Mouse (Mus musculus) gastrocnemius, adult 2 months (tissue): ENCODE data around the gene Rft1. TPM values are rescaled to one million over a fixed set of nuclear protein-coding genes. Genes with fewer than 3 reads are reported as not detected.
A peak's percentile ranks its signal among the peaks of the same experiment; 100 is the strongest.

Source experiments
- DNase-seq: peaks from one replicate; pipeline ENCODE4 v3.0.0; 2022
- H3K27ac ChIP-seq: fragments of 200-600 bp; 2 replicates; pipeline ENCODE4 v1.8.1; 2022; ENCODE audit warnings: mild to moderate bottlenecking
- H3K4me3 ChIP-seq: fragments of 200-600 bp; 2 replicates; pipeline ENCODE4 v1.8.1; 2022; ENCODE audit warnings: mild to moderate bottlenecking, moderate library complexity
- CTCF ChIP-seq: fragments of 200-600 bp; IDR thresholded peaks from 2 replicates; pipeline ENCODE4 v1.8.1; 2022; ENCODE audit warnings: antibody characterized with exemption, mild to moderate bottlenecking, moderate library complexity
- intact Hi-C: fragments of 180-260 bp; cut with DNase I; formaldehyde crosslinking; loops from one replicate; pipeline ENCODE4 v1.15.1; 2025
- total RNA-seq, 2 experiments: library from RNA; stranded (reverse); gene quantifications; 2 replicates each; pipeline ENCODE4 v1.2.3; 2021

Gene Rft1
- total RNA-seq, 2 experiments from 2014 or later: 4.9 to 5.5 TPM

GRCm38 (mm10) chr14:30635219-30635910 lies 18.8 kb upstream of the Rft1 start:
- no peak for TF ChIP-seq CTCF
- intact Hi-C loops: no loop called here
- Histone ChIP-seq H3K27ac (no peak overlapping the region), H3K4me3 (no peak overlapping the region)
- DNase-seq: no peak

- no peak for DNase-seq
- no peak for TF ChIP-seq CTCF
- intact Hi-C loops: no loop called here
- H3K4me3 ChIP-seq: no peak overlapping the region
- H3K27ac ChIP-seq: no peak overlapping the region
Observed at GRCm38 (mm10) chr14:30636499-30636898, 17.7 kb upstream of the Rft1 start.

DNA sequence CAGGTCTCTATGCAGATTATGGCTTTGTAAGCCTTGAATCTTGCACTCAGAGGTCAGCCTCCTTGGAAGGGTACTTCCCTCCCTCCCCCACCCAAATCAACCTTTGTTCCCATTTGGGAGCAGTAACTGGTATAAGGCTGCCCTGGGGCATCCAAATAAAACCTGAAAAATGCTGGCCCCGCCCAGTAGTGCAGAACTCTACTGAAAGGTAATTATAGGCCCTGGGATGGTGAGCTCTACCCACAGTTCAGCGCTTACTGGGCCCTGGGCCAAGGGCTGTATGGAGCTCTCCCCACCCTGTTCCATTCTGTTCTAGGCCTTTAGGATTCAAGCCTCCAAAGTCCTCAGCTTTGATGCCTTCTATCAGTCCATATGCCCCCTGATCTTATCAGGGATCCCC lies 17.1 kb upstream of the Rft1 start:
- intact Hi-C loops: no loop called here
- H3K27ac ChIP-seq: no peak overlapping the region
- H3K4me3 ChIP-seq: no peak overlapping the region
- DNase-seq: no peak
- no peak for TF ChIP-seq CTCF

DNA sequence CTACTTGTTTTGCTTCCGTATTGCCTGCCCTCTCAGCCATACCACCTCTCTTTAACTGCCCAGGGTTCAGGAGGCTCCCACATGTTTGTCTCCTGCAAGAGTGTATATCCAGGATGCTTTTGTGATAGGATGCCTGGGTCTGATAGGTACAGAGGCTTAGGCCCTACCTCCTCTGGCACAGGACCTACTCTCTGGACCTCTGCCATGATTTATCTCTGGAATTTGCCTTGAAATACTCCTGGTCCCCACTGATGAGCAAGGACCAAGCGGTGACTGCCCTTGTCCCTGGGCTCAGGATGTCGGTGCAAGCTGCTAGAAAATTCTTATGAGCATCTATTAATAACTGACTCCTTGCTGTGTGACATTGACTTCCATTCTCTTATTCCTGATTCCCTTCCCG lies 16.2 kb upstream of the Rft1 start:
- intact Hi-C loops: no loop called here
- no peak for TF ChIP-seq CTCF
- DNase-seq: no peak
- Histone ChIP-seq H3K27ac (peak overlapping the region; percentile 57), H3K4me3 (no peak overlapping the region)

GRCm38 (mm10) chr14:30638686-30639085 lies 15.5 kb upstream of the Rft1 start:
- Histone ChIP-seq H3K4me3 (no peak overlapping the region), H3K27ac (peak overlapping the region; percentile 74)
- intact Hi-C loops: no loop called here
- no peak for TF ChIP-seq CTCF
- DNase-seq: peak; percentile 78

GRCm38 (mm10) chr14:30641748-30642147 lies 12.4 kb upstream of the Rft1 start:
- intact Hi-C loops: no loop called here
- Histone ChIP-seq H3K27ac (no peak overlapping the region), H3K4me3 (no peak overlapping the region)
- no peak for DNase-seq
- no peak for TF ChIP-seq CTCF

DNA sequence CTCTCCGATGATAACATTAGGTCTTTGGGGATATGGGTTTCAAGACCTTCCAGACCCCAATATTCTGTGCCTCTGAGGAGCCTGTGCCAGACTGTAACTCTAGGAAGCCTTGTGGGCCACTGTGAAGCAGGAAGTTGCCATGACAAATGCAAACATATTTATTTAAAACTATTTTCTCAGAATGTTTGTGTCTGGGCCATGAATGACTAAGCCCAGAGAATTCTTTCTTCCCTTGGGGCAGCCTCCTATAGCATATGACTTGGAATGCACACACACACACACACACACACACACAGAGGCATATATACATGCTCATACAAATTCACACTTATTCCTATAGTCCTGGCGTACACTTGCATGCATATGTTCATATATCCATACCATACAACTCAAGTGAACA lies 10.1 kb upstream of the Rft1 start:
- H3K27ac ChIP-seq: no peak overlapping the region

GRCm38 (mm10) chr14:30645066-30645465 lies 9.1 kb upstream of the Rft1 start:
- H3K27ac ChIP-seq: peak overlapping the region; percentile 40; the same call in 1 of the 2 replicates
- DNase-seq: no peak
- no peak for TF ChIP-seq CTCF
- intact Hi-C loops: no loop called here
- no peak overlapping the region for H3K4me3 ChIP-seq

More for the DNA sequence above, 10.1 kb upstream of the Rft1 start:
- intact Hi-C loops: no loop called here
- no peak for DNase-seq
- no peak for TF ChIP-seq CTCF
- no peak overlapping the region for H3K4me3 ChIP-seq

DNA sequence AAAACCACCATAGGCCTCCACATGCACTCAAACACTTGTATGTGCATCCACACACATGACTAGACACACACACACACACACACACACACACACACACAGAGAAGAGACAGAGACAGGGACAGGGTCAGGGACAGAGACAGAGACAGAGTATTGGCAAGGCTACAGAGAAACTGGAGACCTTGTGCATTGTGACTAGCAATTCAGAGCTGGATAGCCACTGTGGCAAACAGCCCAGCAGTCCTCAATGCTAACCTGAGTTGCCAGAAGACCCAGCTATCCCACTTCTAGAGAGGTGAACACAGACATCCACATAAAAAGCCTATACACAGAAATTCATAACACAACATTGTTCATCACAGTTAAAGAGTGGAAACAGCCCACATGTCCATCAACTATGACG lies 7.7 kb upstream of the Rft1 start:
- intact Hi-C loops: no loop called here
- Histone ChIP-seq H3K4me3 (no peak overlapping the region), H3K27ac (no peak overlapping the region)
- DNase-seq: no peak
- TF ChIP-seq CTCF: no peak

DNA sequence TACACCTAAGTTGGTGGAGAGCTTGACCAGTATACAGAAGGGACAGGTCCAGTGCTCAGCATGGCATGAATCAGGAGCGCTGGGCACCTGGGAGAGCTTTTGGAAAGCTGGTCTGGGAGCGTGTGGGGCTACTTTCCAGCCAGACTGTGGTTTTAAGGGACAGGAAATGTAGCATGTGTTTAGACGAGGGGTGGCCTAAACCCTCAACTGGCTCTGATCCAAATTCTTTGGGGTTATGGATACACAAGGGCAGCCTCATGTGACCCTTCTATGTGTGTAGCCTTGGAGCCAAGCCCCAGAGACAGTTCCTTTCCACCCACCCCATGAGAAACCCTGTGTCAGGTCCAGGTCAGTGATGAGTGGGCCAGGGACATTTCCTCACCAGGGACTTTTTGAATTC lies 5.7 kb upstream of the Rft1 start:
- DNase-seq: no peak
- no peak for TF ChIP-seq CTCF
- no peak overlapping the region for H3K27ac ChIP-seq
- intact Hi-C loops: no loop called here
- H3K4me3 ChIP-seq: no peak overlapping the region

GRCm38 (mm10) chr14:30649745-30650144 lies 4.4 kb upstream of the Rft1 start:
- DNase-seq: no peak
- Histone ChIP-seq H3K27ac (no peak overlapping the region), H3K4me3 (no peak overlapping the region)
- no peak for TF ChIP-seq CTCF
- intact Hi-C loops: loop anchor here (5.0 kb wide), 1 partner anchor 68 kb away; no protein-coding TSS in a partner anchor

DNA sequence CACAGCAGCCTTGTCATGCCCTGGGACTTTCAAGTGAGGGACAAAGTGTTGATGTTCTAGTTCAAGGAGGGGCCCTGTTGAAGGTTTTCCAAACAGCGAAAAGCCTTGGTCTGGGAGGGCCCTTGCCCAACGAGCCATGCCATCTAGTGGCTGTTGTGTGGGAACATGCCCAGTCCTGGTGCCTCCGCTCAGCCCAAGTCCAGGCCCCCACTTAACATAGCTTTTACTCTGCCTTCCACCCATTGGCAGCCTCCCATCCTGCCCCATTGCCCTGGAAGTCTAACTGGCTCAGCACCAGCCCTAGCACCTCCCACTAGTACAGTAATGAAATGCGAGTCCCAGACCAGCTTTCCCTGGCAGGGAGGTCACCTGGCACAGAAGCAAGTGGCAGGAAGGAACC lies 3.2 kb upstream of the Rft1 start:
- peak; percentile 76 for TF ChIP-seq CTCF
- no peak overlapping the region for H3K4me3 ChIP-seq
- peak overlapping the region; percentile 70 for H3K27ac ChIP-seq
- peak; percentile 92 for DNase-seq
- intact Hi-C loops: loop anchor here (1.0 to 5.0 kb wide), 2 partner anchors 58 to 66 kb away; no protein-coding TSS in a partner anchor

DNA sequence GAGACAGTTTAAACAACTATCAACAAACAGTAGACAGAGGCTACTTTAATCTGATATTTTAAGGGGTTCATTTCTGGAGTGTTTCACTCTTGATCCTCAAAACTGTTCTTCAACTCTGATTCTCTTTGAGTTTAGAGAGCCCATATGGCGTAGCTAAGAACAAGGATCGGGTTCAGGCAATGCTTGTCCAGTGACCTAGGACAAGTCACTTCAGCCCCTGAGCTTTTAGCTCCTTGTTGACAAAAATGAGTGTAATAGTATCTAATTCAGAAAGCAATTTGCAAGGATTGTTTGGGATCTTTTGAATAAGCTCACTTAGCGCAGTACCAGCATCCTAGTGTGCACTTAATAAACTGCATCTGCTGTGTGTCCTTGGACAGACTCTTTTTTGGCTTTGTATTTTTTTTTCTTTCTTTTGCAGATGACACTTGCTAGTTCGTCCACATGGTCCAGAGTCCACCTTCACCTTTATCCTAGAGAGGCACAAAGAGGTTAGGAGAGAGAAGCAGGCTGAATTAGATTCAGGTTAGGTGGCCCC lies 600 bp downstream of the Rft1 start:
- Histone ChIP-seq H3K4me3 (peak overlapping the region; percentile 80), H3K27ac (peak overlapping the region; percentile 96)
- intact Hi-C loops: loop anchor here (5.0 kb wide), 1 partner anchor 63 kb away; no protein-coding TSS in a partner anchor
- DNase-seq: no peak
- TF ChIP-seq CTCF: no peak

DNA sequence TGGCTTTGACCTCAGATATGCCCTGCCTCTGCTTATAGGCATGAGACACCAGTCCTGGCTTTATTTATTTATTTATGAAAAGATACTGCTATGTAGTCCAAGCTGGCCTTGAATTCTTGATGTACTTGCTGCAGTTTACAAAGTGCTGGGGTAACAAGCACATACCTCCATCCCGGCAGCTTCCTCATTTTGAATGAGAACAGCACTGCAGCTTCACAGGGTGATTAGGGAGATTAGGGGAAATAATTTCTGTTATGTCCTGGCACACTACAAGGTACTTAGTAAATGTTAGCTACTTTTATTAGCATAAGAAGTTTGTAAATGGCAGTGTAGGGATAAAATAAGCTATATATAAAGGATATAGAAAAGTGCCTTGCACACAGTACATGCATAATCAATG lies 1.4 kb downstream of the Rft1 start:
- no peak for DNase-seq
- H3K27ac ChIP-seq: no peak overlapping the region
- TF ChIP-seq CTCF: no peak
- H3K4me3 ChIP-seq: no peak overlapping the region
- intact Hi-C loops: no loop called here
